Mouse (Mus musculus): ENCODE data around the gene Slc17a8. TPM values are rescaled to one million over a fixed set of nuclear protein-coding genes. Genes with fewer than 3 reads are reported as not detected.
"Not testable (repeated sequence)": the region's sequence is repeated elsewhere in the genome, so short reads cannot be mapped to it uniquely, and the experiment has no call there.

Slc17a8 gene
- polyA plus RNA-seq (2015; fragmentation: Nextera tagmentation; extraction: Ambion mirVana), result 1.9 and 3.7 TPM in 2 replicates

DNA sequence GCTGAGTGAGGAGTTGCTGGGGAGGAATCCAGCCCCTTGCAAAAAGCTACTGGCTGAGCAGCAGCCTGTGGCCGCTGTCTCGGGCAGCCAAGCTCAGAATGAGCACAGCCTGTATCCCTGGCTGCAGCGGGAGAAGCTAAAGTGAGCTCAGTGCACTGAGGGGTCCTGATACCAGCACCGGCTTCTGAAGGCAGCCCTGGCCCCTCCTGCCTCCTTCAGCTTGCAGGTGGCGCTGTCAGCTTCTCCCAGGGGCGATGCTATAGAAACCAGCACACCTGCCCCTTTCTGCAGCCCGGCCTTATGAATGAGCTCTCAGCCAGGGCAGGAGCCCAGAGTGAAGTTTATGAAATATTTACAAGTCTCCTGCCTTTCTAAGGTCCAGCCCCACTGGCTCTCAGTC lies at the start of gene Slc17a8:
Gene Slc17a8, minus strand, starts transcription at position 125 of the 400 bp plus-strand sequence.
- Histone ChIP-seq H3K4me3 (no peak within 1 kb of the TSS), H3K4me2 (no peak within 1 kb of the TSS), H3K9me3 (no peaks in the 10 kb centered on the region), H3K36me3 (no peaks in the 10 kb centered on the region), H3K27me3 (no peaks in the 10 kb centered on the region), H3K27ac (no peak within 1 kb of the TSS), H3K4me1 (replicated peaks) (peaks cover 7% of the 10 kb centered on the region; the same call in 1 of the 2 replicates), H3K9ac (peak within 1 kb of the TSS; percentile 53)
- 14% methylated on average over 7 of the region's 7 CpGs for WGBS
- ATAC-seq (ENCODE audit: low FRiP score), result no peak; the same call in 1 of the 2 replicates

DNA sequence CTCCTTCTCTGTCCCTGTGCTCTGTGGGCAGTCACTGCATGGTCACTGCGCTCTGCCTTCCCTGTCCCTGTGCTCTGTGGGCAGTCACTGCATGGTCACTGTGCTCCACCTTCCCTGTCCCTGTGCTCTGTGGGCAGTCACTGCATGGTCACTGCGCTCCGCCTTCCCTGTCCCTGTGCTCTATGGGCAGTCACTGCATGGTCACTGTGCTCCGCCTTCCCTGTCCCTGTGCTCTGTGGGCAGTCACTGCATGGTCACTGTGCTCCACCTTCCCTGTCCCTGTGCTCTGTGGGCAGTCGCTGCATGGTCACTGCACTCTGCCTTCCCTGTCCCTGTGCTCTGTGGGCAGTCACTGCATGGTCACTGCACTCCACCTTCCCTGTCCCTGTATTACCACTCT lies 49.3 kb upstream of the Slc17a8 start:
- H3K4me2 ChIP-seq; H3K27me3 ChIP-seq; H3K4me1 ChIP-seq (replicated peaks); H3K9ac ChIP-seq; H3K4me3 ChIP-seq; ATAC-seq (ENCODE audit: low FRiP score); H3K9me3 ChIP-seq; H3K27ac ChIP-seq: not testable (repeated sequence)
- H3K36me3 ChIP-seq, result peaks cover 11% of the 10 kb centered on the region
- WGBS, result 97% methylated on average over 5 of the region's 5 CpGs

DNA sequence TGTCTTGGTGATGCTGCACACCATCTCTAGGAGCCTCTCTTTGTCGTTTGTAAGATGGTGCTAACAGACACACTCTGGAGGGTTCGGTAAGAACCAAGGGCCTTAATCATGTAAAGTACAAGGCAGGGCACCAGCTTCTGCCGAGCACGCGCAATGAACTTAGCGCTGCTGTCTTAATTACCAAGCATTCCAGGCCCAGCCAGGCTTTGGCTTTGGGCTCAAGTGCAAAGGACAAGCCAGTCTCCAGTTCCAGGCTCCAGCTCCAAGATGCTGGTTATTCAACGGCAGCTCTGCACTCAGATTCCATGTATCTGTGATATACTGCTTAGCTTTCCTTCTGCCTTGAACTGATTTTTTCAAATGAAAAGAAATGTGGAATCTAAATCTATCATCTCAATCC lies 46.5 kb upstream of the Slc17a8 start:
- H3K4me2 ChIP-seq, result no peak overlapping the region
- no peak for ATAC-seq (ENCODE audit: low FRiP score)
- no peaks in the 10 kb centered on the region for H3K4me1 ChIP-seq (replicated peaks)
- H3K36me3 ChIP-seq, result peaks cover 22% of the 10 kb centered on the region
- no peaks in the 10 kb centered on the region for H3K9me3 ChIP-seq
- H3K27me3 ChIP-seq, result no peaks in the 10 kb centered on the region
- 86% methylated on average over 7 of the region's 7 CpGs for WGBS
- H3K27ac ChIP-seq, result no peak overlapping the region
- H3K9ac ChIP-seq, result no peak overlapping the region
- no peak overlapping the region for H3K4me3 ChIP-seq

DNA sequence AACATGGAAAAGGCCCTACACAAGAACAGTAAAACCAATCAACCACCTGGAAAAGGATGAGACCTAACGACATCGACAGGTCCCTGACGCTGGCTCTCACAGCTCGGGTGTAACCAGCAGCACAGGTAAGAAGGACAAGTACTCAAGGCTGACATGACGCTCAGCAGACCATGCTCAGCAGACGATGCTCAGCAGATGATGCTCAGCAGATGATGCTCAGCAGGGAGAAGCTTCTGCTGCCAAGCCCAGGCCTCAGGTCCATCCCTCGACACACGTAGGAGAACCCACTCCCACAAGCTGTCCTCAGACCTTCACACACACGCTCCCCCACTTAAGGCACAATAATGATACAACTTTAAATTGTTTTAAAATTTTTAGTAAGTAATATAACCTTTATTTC lies 44.6 kb upstream of the Slc17a8 start:
- H3K9ac ChIP-seq, result no peak overlapping the region
- no peaks in the 10 kb centered on the region for H3K27me3 ChIP-seq
- peaks cover 32% of the 10 kb centered on the region for H3K36me3 ChIP-seq
- 93% methylated on average over 9 of the region's 9 CpGs for WGBS
- H3K4me1 ChIP-seq (replicated peaks), result no peaks in the 10 kb centered on the region
- no peak overlapping the region for H3K4me2 ChIP-seq
- H3K9me3 ChIP-seq, result no peaks in the 10 kb centered on the region
- H3K27ac ChIP-seq, result no peak overlapping the region
- no peak for ATAC-seq (ENCODE audit: low FRiP score)
- H3K4me3 ChIP-seq, result no peak overlapping the region

DNA sequence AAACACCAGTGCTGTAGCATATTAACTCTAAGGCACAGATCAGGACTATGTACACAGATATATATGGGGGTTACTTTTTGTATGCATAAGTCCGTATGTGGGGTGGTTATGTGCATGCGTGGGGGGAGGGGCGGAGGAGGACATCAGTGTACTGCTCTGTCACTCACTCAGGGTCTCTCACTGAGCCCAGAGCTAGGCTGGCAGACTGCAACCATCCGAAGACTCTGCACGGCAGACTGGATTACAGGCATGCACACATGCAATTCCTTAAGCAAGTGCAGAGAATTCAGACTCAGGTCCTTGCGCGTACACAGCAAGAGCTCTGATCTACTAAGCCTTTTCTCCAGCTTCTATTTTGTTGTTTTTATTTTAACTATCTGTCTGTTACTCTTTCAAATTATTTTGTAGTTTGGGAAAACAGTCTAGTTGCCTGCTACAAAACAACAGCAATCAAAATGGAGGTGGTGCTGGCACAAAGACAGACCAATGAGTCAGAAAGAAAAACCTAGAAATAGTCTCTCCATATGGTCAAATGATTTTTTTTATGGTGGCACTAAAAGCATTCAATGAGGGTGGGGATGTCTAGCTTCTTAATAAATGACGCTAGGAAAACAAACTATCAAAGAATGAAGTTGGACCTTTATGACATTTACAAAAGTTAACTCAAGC lies 44.1 kb upstream of the Slc17a8 start:
- no peaks in the 10 kb centered on the region for H3K27me3 ChIP-seq
- H3K4me1 ChIP-seq (replicated peaks), result no peaks in the 10 kb centered on the region
- H3K4me2 ChIP-seq, result no peak overlapping the region
- no peak for ATAC-seq (ENCODE audit: low FRiP score)
- 93% methylated on average over 8 of the region's 8 CpGs for WGBS
- no peak overlapping the region for H3K9ac ChIP-seq
- peaks cover 35% of the 10 kb centered on the region for H3K36me3 ChIP-seq
- H3K4me3 ChIP-seq, result no peak overlapping the region
- H3K27ac ChIP-seq, result no peak overlapping the region
- no peaks in the 10 kb centered on the region for H3K9me3 ChIP-seq

DNA sequence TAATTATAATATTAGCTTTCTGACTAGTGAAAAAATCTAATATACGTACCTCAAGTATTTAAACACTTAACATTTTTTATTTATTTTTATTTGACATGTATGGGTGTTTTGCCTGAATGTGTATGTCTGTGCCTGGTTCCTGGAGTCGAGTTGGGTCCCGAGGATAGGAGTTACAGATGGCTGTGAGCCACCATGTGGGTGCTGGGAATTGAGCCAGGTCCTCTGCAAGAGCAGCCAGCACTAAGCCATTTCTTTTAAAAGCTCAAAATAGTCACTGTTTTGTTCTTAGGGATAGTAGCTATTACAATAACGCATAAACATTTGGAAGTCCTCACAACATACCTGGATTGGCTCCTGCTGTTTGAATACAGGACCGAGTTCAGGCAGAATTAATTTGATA lies 35.3 kb upstream of the Slc17a8 start:
- no peak overlapping the region for H3K27ac ChIP-seq
- H3K4me3 ChIP-seq, result no peak overlapping the region
- no peaks in the 10 kb centered on the region for H3K27me3 ChIP-seq
- H3K9me3 ChIP-seq, result no peaks in the 10 kb centered on the region
- ATAC-seq (ENCODE audit: low FRiP score), result no peak
- 88% methylated on average over 5 of the region's 5 CpGs for WGBS
- no peak overlapping the region for H3K9ac ChIP-seq
- H3K36me3 ChIP-seq, result peaks cover 74% of the 10 kb centered on the region
- H3K4me1 ChIP-seq (replicated peaks), result no peaks in the 10 kb centered on the region
- no peak overlapping the region for H3K4me2 ChIP-seq

DNA sequence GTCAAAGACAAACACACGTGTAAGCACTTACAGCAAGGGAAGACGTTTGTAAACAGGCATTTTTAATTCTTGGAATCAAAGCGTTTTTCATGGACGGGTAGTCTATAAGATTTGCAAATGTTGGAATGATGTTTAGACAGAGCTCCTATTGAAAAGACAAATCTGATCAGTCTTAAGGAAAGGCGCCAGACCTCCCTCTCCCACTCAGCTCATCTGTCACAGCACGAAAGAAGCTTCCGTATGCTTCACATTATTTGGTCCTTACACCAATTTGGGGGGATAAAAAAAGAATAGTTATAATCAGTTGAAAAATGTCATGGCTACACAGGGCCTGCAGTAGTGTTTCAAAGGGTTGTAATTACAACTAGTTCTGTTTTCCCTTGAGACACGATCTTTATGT lies 31.9 kb upstream of the Slc17a8 start:
- Histone ChIP-seq H3K9me3 (no peaks in the 10 kb centered on the region), H3K4me3 (no peak overlapping the region), H3K9ac (no peak overlapping the region), H3K4me2 (no peak overlapping the region), H3K27ac (no peak overlapping the region), H3K27me3 (no peaks in the 10 kb centered on the region), H3K36me3 (peaks cover 76% of the 10 kb centered on the region), H3K4me1 (replicated peaks) (no peaks in the 10 kb centered on the region)
- no peak for ATAC-seq (ENCODE audit: low FRiP score)
- WGBS, result 89% methylated on average over 8 of the region's 8 CpGs

DNA sequence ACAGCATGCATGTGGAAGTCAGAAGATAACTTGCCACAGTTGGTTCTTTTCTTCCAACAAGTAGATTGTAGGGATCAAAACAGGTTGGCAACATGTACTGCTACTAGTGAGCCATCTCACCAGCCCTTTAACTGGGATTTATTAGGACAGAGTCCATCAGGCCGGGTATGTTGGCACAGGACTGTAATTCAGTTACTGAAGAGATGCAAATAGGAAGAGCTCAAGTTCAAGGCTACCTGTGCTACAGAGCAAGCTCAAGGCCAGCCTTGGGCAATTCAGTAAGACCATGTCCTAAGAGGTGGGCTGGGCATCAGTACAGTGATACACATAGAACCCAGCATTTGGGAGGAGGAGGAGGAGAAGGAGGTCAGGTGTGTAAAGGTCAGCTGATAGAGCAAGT lies 30.6 kb upstream of the Slc17a8 start:
- H3K36me3 ChIP-seq, result peaks cover 74% of the 10 kb centered on the region
- H3K27ac ChIP-seq, result no peak overlapping the region
- H3K9ac ChIP-seq, result no peak overlapping the region
- H3K4me3 ChIP-seq, result no peak overlapping the region
- H3K4me2 ChIP-seq, result no peak overlapping the region
- H3K27me3 ChIP-seq, result no peaks in the 10 kb centered on the region
- no peak for ATAC-seq (ENCODE audit: low FRiP score)
- H3K4me1 ChIP-seq (replicated peaks), result no peaks in the 10 kb centered on the region
- 78% methylated on average over 1 of the region's 1 CpGs for WGBS
- H3K9me3 ChIP-seq, result no peaks in the 10 kb centered on the region

DNA sequence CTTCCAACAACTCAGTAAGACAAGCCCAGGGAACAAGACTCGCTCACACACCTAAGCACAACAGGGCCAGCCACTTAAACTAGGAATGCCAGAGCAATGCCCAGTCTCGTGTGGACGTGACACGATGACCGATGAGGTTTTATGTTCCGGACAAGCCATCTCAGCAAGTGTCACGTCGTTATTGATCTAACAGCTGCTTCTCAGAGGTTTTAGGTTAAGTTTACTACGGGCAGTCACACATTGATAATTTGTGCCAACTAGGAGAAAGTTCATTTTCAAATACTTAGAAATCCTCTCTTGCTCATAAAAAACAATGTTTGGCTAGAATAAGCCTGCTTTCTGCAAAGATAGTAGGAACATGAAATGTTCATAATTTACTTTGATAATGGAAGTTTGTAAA lies 25.9 kb upstream of the Slc17a8 start:
- Histone ChIP-seq H3K36me3 (peaks cover 77% of the 10 kb centered on the region), H3K4me3 (no peak overlapping the region), H3K4me2 (no peak overlapping the region), H3K9ac (no peak overlapping the region), H3K9me3 (no peaks in the 10 kb centered on the region), H3K27me3 (no peaks in the 10 kb centered on the region), H3K4me1 (replicated peaks) (no peaks in the 10 kb centered on the region), H3K27ac (no peak overlapping the region)
- WGBS, result 91% methylated on average over 9 of the region's 9 CpGs
- ATAC-seq (ENCODE audit: low FRiP score), result no peak

DNA sequence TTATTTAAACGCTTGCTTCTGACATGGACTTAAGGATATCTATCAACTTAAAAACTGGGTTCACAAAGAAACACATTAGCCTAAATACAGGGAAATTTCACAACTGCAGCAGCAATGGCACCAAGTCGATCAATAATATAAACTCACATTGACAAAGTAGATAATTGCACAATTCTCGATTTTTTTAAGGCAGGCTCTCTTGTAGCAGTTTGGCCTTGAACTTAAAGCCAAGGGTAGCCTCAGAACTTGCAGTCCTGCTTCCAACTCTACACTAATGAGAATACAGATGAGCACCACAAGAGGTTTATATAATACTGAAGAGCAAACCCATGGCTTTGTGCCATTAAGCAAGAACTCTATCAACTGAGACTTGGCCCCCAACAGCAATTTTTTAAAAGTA lies 15.9 kb upstream of the Slc17a8 start:
- H3K9me3 ChIP-seq, result no peaks in the 10 kb centered on the region
- H3K4me1 ChIP-seq (replicated peaks), result no peaks in the 10 kb centered on the region
- H3K4me2 ChIP-seq, result no peak overlapping the region
- H3K27me3 ChIP-seq, result no peaks in the 10 kb centered on the region
- no peak overlapping the region for H3K4me3 ChIP-seq
- no peak overlapping the region for H3K27ac ChIP-seq
- H3K9ac ChIP-seq, result no peak overlapping the region
- 90% methylated on average over 3 of the region's 3 CpGs for WGBS
- ATAC-seq (ENCODE audit: low FRiP score), result no peak
- H3K36me3 ChIP-seq, result peaks cover 44% of the 10 kb centered on the region

DNA sequence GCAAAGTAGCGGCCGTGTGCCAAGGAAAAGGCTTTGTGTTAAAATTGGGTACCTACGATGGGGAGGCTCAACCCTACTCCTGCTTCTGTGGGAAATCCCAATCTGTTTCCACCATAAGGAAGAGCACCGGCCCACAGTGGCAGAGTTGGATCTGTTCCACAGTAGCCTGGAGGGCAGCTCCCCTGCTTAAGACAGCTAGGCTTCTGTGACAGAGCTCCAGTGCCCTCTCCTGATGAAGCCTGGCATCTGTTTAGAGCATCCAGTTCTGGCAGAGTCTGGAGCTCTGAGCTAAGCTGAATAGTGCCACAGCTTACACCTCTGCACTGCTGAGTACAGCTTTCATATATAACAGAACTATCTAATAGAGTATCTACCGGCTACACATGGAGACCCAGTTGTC lies 14.0 kb upstream of the Slc17a8 start:
- H3K4me3 ChIP-seq, result no peak overlapping the region
- 88% methylated on average over 5 of the region's 5 CpGs for WGBS

DNA sequence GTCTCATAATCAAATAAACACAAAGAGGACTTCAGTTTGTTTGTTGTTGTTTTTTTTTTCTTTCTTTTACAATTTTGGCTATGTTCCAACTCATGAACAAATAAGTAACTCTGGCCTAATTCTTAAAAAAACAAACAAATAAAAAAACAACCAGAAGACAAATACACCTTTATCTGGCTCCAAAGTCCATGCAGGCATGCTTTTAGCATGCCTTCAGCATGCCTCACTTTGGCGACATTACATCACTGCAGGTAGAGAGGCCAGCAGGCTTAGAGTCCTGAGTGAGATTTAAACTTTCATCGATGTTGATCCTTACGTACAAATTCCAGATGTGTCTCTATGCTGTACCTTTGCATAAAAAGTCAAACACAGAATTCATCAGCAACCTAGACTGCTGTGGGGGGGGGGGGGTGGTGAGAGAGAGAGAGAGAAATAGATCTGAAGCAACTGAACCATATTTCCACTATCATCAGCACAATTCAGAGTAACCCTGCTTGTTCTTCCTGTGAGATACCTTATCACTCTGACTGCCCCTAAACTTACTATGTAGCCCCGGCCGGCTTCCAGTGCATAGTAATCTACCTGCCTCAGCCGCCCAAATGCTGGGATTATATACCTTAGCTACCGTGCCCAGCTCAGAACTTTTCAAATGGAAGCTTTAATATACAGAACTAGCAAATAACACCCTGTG lies 12.8 kb upstream of the Slc17a8 start:
- Histone ChIP-seq H3K9me3 (no peaks in the 10 kb centered on the region), H3K27me3 (no peaks in the 10 kb centered on the region), H3K27ac (no peak overlapping the region), H3K36me3 (peaks cover 12% of the 10 kb centered on the region), H3K9ac (no peak overlapping the region), H3K4me2 (no peak overlapping the region), H3K4me1 (replicated peaks) (no peaks in the 10 kb centered on the region), H3K4me3 (no peak overlapping the region)
- WGBS, result 94% methylated on average over 7 of the region's 7 CpGs
- no peak for ATAC-seq (ENCODE audit: low FRiP score)

More for the DNA sequence above, 14.0 kb upstream of the Slc17a8 start:
- no peaks in the 10 kb centered on the region for H3K27me3 ChIP-seq
- peaks cover 24% of the 10 kb centered on the region for H3K36me3 ChIP-seq
- H3K4me2 ChIP-seq, result no peak overlapping the region
- H3K9me3 ChIP-seq, result no peaks in the 10 kb centered on the region
- ATAC-seq (ENCODE audit: low FRiP score), result peak; percentile 69; the same call in 1 of the 2 replicates
- H3K27ac ChIP-seq, result no peak overlapping the region
- H3K4me1 ChIP-seq (replicated peaks), result no peaks in the 10 kb centered on the region
- H3K9ac ChIP-seq, result no peak overlapping the region

DNA sequence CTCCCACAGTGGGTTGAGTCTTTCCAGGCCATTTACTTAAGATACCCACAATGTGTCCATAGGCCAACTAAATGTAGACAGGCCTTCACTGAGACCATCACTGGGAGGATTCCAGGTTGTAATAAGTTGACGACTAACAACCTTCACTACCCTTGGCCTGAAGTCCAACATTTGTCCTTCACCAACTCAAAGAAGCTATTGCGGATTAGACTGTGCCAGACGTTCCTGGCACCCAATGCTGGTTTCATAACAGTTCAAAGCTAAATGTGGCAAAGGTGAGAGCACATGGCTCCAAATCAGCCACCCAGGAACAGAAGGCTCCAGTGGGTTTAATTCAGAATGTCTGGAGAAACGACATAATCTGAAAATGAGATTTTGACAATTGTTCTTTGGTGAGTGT lies 12.1 kb upstream of the Slc17a8 start:
- Histone ChIP-seq H3K4me2 (no peak overlapping the region), H3K27me3 (no peaks in the 10 kb centered on the region), H3K4me1 (replicated peaks) (no peaks in the 10 kb centered on the region), H3K27ac (no peak overlapping the region), H3K9ac (no peak overlapping the region), H3K36me3 (peaks cover 6% of the 10 kb centered on the region; the same call in 1 of the 2 replicates), H3K4me3 (no peak overlapping the region), H3K9me3 (no peaks in the 10 kb centered on the region)
- no peak for ATAC-seq (ENCODE audit: low FRiP score)
- 95% methylated on average over 4 of the region's 4 CpGs for WGBS
